Mouse (Mus musculus): ENCODE data around the gene Mtch1. TPM values are rescaled to one million over a fixed set of nuclear protein-coding genes. Genes with fewer than 3 reads are reported as not detected.

Gene Mtch1
- polyA plus RNA-seq, 1 experiment from 2014 or later = 467 TPM

- ATAC-seq (ENCODE audit: low read depth) = no peak
- 92% methylated on average over 6 of the region's 6 CpGs for WGBS
- no peak overlapping the region for H3K9ac ChIP-seq
Measured at GRCm38 (mm10) chr17:29297813-29298212, 49.9 kb downstream of the Mtch1 start.

GRCm38 (mm10) chr17:29297321-29297720 is 50.4 kb downstream of the Mtch1 start:
- H3K36me3 ChIP-seq = peaks cover 94% of the 10 kb centered on the region

More at GRCm38 (mm10) chr17:29297813-29298212, 49.9 kb downstream of the Mtch1 start:
- no peak overlapping the region for H3K27ac ChIP-seq (replicated peaks)
- no peaks in the 10 kb centered on the region for H3K9me3 ChIP-seq
- no peak overlapping the region for H3K4me2 ChIP-seq
- H3K4me1 ChIP-seq (replicated peaks) = no peaks in the 10 kb centered on the region
- no peak overlapping the region for H3K4me3 ChIP-seq
- no peaks in the 10 kb centered on the region for H3K27me3 ChIP-seq
- peaks cover 98% of the 10 kb centered on the region for H3K36me3 ChIP-seq

GRCm38 (mm10) chr17:29295835-29296234 is 51.9 kb downstream of the Mtch1 start:
- peaks cover 86% of the 10 kb centered on the region for H3K36me3 ChIP-seq
- WGBS = 69% methylated on average over 5 of the region's 5 CpGs
- H3K4me3 ChIP-seq = no peak overlapping the region
- H3K27ac ChIP-seq (replicated peaks) = no peak overlapping the region
- no peak overlapping the region for H3K4me2 ChIP-seq
- no peaks in the 10 kb centered on the region for H3K27me3 ChIP-seq
- H3K9ac ChIP-seq = no peak overlapping the region
- ATAC-seq (ENCODE audit: low read depth) = no peak
- H3K9me3 ChIP-seq = no peaks in the 10 kb centered on the region
- no peaks in the 10 kb centered on the region for H3K4me1 ChIP-seq (replicated peaks)

More at GRCm38 (mm10) chr17:29297321-29297720, 50.4 kb downstream of the Mtch1 start:
- Histone ChIP-seq H3K9me3 (no peaks in the 10 kb centered on the region), H3K4me3 (no peak overlapping the region), H3K4me1 (replicated peaks) (no peaks in the 10 kb centered on the region), H3K9ac (no peak overlapping the region), H3K4me2 (no peak overlapping the region), H3K27me3 (no peaks in the 10 kb centered on the region), H3K27ac (replicated peaks) (no peak overlapping the region)
- WGBS = 81% methylated on average over 10 of the region's 10 CpGs
- ATAC-seq (ENCODE audit: low read depth) = no peak

- no peak overlapping the region for H3K27ac ChIP-seq (replicated peaks)
- no peaks in the 10 kb centered on the region for H3K9me3 ChIP-seq
- no peaks in the 10 kb centered on the region for H3K4me1 ChIP-seq (replicated peaks)
- H3K27me3 ChIP-seq = no peaks in the 10 kb centered on the region
- H3K4me2 ChIP-seq = no peak overlapping the region
- no peak overlapping the region for H3K9ac ChIP-seq
- no peak overlapping the region for H3K4me3 ChIP-seq
- WGBS = 83% methylated on average over 9 of the region's 9 CpGs
- H3K36me3 ChIP-seq = peaks cover 73% of the 10 kb centered on the region
- ATAC-seq (ENCODE audit: low read depth) = no peak
Measured at GRCm38 (mm10) chr17:29293807-29294605, 53.7 kb downstream of the Mtch1 start.

- Histone ChIP-seq H3K4me1 (replicated peaks) (no peaks in the 10 kb centered on the region), H3K9me3 (no peaks in the 10 kb centered on the region), H3K4me3 (no peak overlapping the region), H3K27me3 (no peaks in the 10 kb centered on the region), H3K36me3 (peaks cover 64% of the 10 kb centered on the region), H3K4me2 (no peak overlapping the region), H3K27ac (replicated peaks) (no peak overlapping the region), H3K9ac (no peak overlapping the region)
- no peak for ATAC-seq (ENCODE audit: low read depth)
- WGBS = 80% methylated on average over 3 of the region's 3 CpGs
Measured at GRCm38 (mm10) chr17:29292996-29293395, 54.7 kb downstream of the Mtch1 start.

GRCm38 (mm10) chr17:29291793-29292192 is 55.9 kb downstream of the Mtch1 start:
- H3K27me3 ChIP-seq = no peaks in the 10 kb centered on the region
- 85% methylated on average over 7 of the region's 7 CpGs for WGBS
- peaks cover 52% of the 10 kb centered on the region for H3K36me3 ChIP-seq
- no peaks in the 10 kb centered on the region for H3K4me1 ChIP-seq (replicated peaks)
- no peaks in the 10 kb centered on the region for H3K9me3 ChIP-seq
- no peak overlapping the region for H3K4me2 ChIP-seq
- no peak overlapping the region for H3K9ac ChIP-seq
- no peak overlapping the region for H3K27ac ChIP-seq (replicated peaks)
- no peak overlapping the region for H3K4me3 ChIP-seq
- no peak for ATAC-seq (ENCODE audit: low read depth)

- 0 out of 2 replicates have a peak, but pooled peaks cover 9% of the 10 kb centered on the region for H3K4me1 ChIP-seq (replicated peaks)
- 64% methylated on average over 21 of the region's 21 CpGs for WGBS
- H3K9me3 ChIP-seq = no peaks in the 10 kb centered on the region
- no peak overlapping the region for H3K9ac ChIP-seq
- no peak for ATAC-seq (ENCODE audit: low read depth)
- no peak overlapping the region for H3K4me2 ChIP-seq
- no peak overlapping the region for H3K4me3 ChIP-seq
- H3K27ac ChIP-seq (replicated peaks) = peak overlapping the region; percentile 34
- no peaks in the 10 kb centered on the region for H3K27me3 ChIP-seq
- H3K36me3 ChIP-seq = peaks cover 62% of the 10 kb centered on the region
Measured at GRCm38 (mm10) chr17:29282216-29282952, 65.3 kb downstream of the Mtch1 start.

Other genes with a start within 250 kb of the Mtch1 start
- gene Rab44, start 233.8 kb downstream of the Mtch1 start, polyA plus RNA-seq (2015; fragmentation: Nextera tagmentation; extraction: Ambion mirVana) = 0.11 TPM in 1 of 2 replicates, not detected in the other
- gene Cpne5, start 109.8 kb downstream of the Mtch1 start, polyA plus RNA-seq (2015; fragmentation: Nextera tagmentation; extraction: Ambion mirVana) = 21.6 and 23.4 TPM in 2 replicates
- 100 and 110 TPM in 2 replicates for gene Ppil1, start 83.7 kb downstream of the Mtch1 start, polyA plus RNA-seq (2015; fragmentation: Nextera tagmentation; extraction: Ambion mirVana)
- gene BC004004, start 79.1 kb downstream of the Mtch1 start, polyA plus RNA-seq (2015; fragmentation: Nextera tagmentation; extraction: Ambion mirVana) = 98.2 and 125 TPM in 2 replicates
- 1.5 and 1.8 TPM in 2 replicates for gene Pi16, start 30.3 kb downstream of the Mtch1 start, polyA plus RNA-seq (2015; fragmentation: Nextera tagmentation; extraction: Ambion mirVana)
- 3.7 and 4.2 TPM in 2 replicates for gene Fgd2, start 13.0 kb upstream of the Mtch1 start, polyA plus RNA-seq (2015; fragmentation: Nextera tagmentation; extraction: Ambion mirVana)
- gene Pim1, start 142.8 kb upstream of the Mtch1 start, polyA plus RNA-seq (2015; fragmentation: Nextera tagmentation; extraction: Ambion mirVana) = 12.4 and 14.4 TPM in 2 replicates
- not detected in 2 replicates for gene Gm17657, start 201.7 kb upstream of the Mtch1 start, polyA plus RNA-seq (2015; fragmentation: Nextera tagmentation; extraction: Ambion mirVana)
- gene Tbc1d22b, start 201.9 kb upstream of the Mtch1 start, polyA plus RNA-seq (2015; fragmentation: Nextera tagmentation; extraction: Ambion mirVana) = 24.4 and 24.7 TPM in 2 replicates
- 1.1 and 1.9 TPM in 2 replicates for gene Tmem217, start 204.5 kb upstream of the Mtch1 start, polyA plus RNA-seq (2015; fragmentation: Nextera tagmentation; extraction: Ambion mirVana)